Comparison of ENCODE assay signal across 8 mouse cellular contexts in genomic region chr5:124539905-124540304, GRCm38 (mm10). TPM values are rescaled to one million over a fixed set of nuclear protein-coding genes. Genes with fewer than 3 reads are reported as not detected.
A peak's percentile ranks its signal among the peaks of the same experiment; 100 is the strongest.
DNase-seq lines count a peak whose midpoint lies in the region; ATAC-seq and TF ChIP-seq lines count a peak whose summit lies in the region.

No protein-coding gene starts in this region.

- peaks cover 2% of the 10 kb centered on the region; the same call in 1 of the 2 replicates for H3K79me2 ChIP-seq in heart, adult 2 months (replicated peaks; ENCODE audit: control insufficient read depth, insufficient read depth, low read length)
- H3K79me2 ChIP-seq in CH12.LX (replicated peaks; ENCODE audit: control insufficient read depth, extremely low read depth, insufficient read depth, poor library complexity, severe bottlenecking): peaks cover 41% of the 10 kb centered on the region

- 70% methylated on average over 4 of the region's 4 CpGs for WGBS in heart, adult 2 months
- WGBS in heart, embryonic 16.5 days: 73% methylated on average over 4 of the region's 4 CpGs
- 70% methylated on average over 4 of the region's 4 CpGs for WGBS in liver, embryonic 15.5 days (ENCODE audit: insufficient replicate concordance)
- WGBS in kidney, adult 2 months: 72% methylated on average over 4 of the region's 4 CpGs

- H3K4me1 ChIP-seq in heart, adult 2 months (ENCODE audit: control insufficient read depth, insufficient read depth, low read length): peaks cover 6% of the 10 kb centered on the region
- peaks cover 3 to 55% of the 10 kb centered on the region in 2 experiments; a peak in 3 of 4 replicates for H3K4me1 ChIP-seq in CH12.LX (ENCODE audit: control insufficient read depth in 1 of 2, insufficient read depth in 2 of 2)
- H3K4me1 ChIP-seq in heart, embryonic 16.5 days (ENCODE audit: control insufficient read depth, insufficient read depth, low read length): peaks cover 26% of the 10 kb centered on the region
- peaks cover 50% of the 10 kb centered on the region for H3K4me1 ChIP-seq in liver, embryonic 15.5 days (replicated peaks)
- H3K4me1 ChIP-seq in kidney, adult 2 months (ENCODE audit: control insufficient read depth, insufficient read depth, low read length): peaks cover 5% of the 10 kb centered on the region; the same call in 1 of the 2 replicates

- no peak overlapping the region for H3K9ac ChIP-seq in heart, adult 2 months (ENCODE audit: low read depth, low read length)
- 0 out of 2 replicates have a peak overlapping the region, but pooled peaks have one; percentile 20 for H3K9ac ChIP-seq in CH12.LX (ENCODE audit: insufficient read depth, low read depth)
- H3K9ac ChIP-seq in heart, embryonic 16.5 days (ENCODE audit: low read length): peak overlapping the region; percentile 22; the same call in 1 of the 2 replicates
- H3K9ac ChIP-seq in liver, embryonic 15.5 days: peak overlapping the region; percentile 58

- H3K36me3 ChIP-seq in heart, adult 2 months (ENCODE audit: control insufficient read depth, insufficient read depth, low read length): peaks cover 13% of the 10 kb centered on the region
- H3K36me3 ChIP-seq in CH12.LX (replicated peaks in 1 of 2; ENCODE audit: control insufficient read depth in 1 of 2, insufficient read depth in 1 of 2, low read length in 1 of 2): peaks cover 15 to 27% of the 10 kb centered on the region in 2 experiments
- peaks cover 16% of the 10 kb centered on the region for H3K36me3 ChIP-seq in heart, embryonic 16.5 days (ENCODE audit: control insufficient read depth, insufficient read depth)
- H3K36me3 ChIP-seq in liver, embryonic 15.5 days (replicated peaks): peaks cover 28% of the 10 kb centered on the region
- H3K36me3 ChIP-seq in kidney, adult 2 months (ENCODE audit: control insufficient read depth, insufficient read depth, low read length): peaks cover 2% of the 10 kb centered on the region; the same call in 1 of the 2 replicates

- H3K4me2 ChIP-seq in CH12.LX (ENCODE audit: insufficient read depth, low read depth, poor library complexity, severe bottlenecking): peak overlapping the region; percentile 10; the same call in 1 of the 2 replicates
- peak overlapping the region; percentile 49 for H3K4me2 ChIP-seq in heart, embryonic 16.5 days (ENCODE audit: low read depth, low read length)
- H3K4me2 ChIP-seq in liver, embryonic 15.5 days: peak overlapping the region; percentile 76

- H3K9me3 ChIP-seq in CH12.LX (replicated peaks; ENCODE audit: low read length): no peaks in the 10 kb centered on the region
- H3K9me3 ChIP-seq in heart, embryonic 16.5 days (replicated peaks; ENCODE audit: control insufficient read depth, low read length): no peaks in the 10 kb centered on the region
- H3K9me3 ChIP-seq in liver, embryonic 15.5 days (replicated peaks): no peaks in the 10 kb centered on the region

- no peak for DNase-seq in heart, adult 2 months
- no peak for DNase-seq in heart, adult 9 months (ENCODE audit: low spot score in 2 of 2)
- no peak for DNase-seq in CH12.LX (ENCODE audit: extremely low read depth)
- no peak for DNase-seq in thymus, postnatal 4 days
- no peak for DNase-seq in cerebellum, adult 8-10 months
- no peak for DNase-seq in kidney, adult 2 months

- intact Hi-C loops in heart, adult 2 months (cut with DNase I): loop anchor here (1.0 to 10.0 kb wide), 4 partner anchors 12 to 425 kb away; partner anchors contain the start of genes Arl6ip4, Ddx55 and Ogfod2

- ATAC-seq in heart, embryonic 16.5 days (replicated peaks; ENCODE audit: extremely low read depth, insufficient read depth, low FRiP score): no peak
- ATAC-seq in liver, embryonic 15.5 days (ENCODE audit: insufficient read depth): no peak

- no peak for TF ChIP-seq CTCF in heart, adult 2 months (IDR thresholded peaks at IDR 0.05)
- TF ChIP-seq CTCF in CH12.LX (conservative IDR thresholded peaks at IDR 0.05 in 1 of 2, IDR thresholded peaks at IDR 0.05 in 1 of 2; ENCODE audit: low read depth in 2 of 2, low read length in 2 of 2): no peak
- TF ChIP-seq CTCF in kidney, adult 2 months (conservative IDR thresholded peaks at IDR 0.05; ENCODE audit: insufficient read depth, insufficient read length, low read depth, low read length): no peak

- no peak for TF ChIP-seq EP300 in heart, adult 2 months (IDR thresholded peaks at IDR 0.05; ENCODE audit: insufficient read depth, low read depth, low read length)
- TF ChIP-seq EP300 in CH12.LX (IDR thresholded peaks at IDR 0.05; ENCODE audit: low read length): no peak

- H3K4me3 ChIP-seq in heart, adult 2 months: peak overlapping the region; percentile 54; the same call in 1 of the 2 replicates
- peak overlapping the region in 2 of 3 experiments; percentile 48 to 53 for H3K4me3 ChIP-seq in CH12.LX (replicated peaks in 1 of 3; ENCODE audit: low read depth in 2 of 3, low read length in 2 of 3, poor library complexity in 1 of 3)
- peak overlapping the region; percentile 97 for H3K4me3 ChIP-seq in heart, embryonic 16.5 days (ENCODE audit: low read length)
- H3K4me3 ChIP-seq in liver, embryonic 15.5 days (replicated peaks): peak overlapping the region; percentile 97
- no peak overlapping the region for H3K4me3 ChIP-seq in kidney, adult 2 months (ENCODE audit: insufficient read depth, low read depth, low read length)

- in situ Hi-C loops in CH12.LX (cut with MboI; ENCODE audit: low pct_ligation_motif_present, low pct_unique_long_range_greater_than_20kb, low sequenced_read_pairs): no loop called here

- no peak for TF ChIP-seq RAD21 in CH12.LX (IDR thresholded peaks at IDR 0.05; ENCODE audit: low read depth, low read length)

- no peaks in the 10 kb centered on the region for H3K27me3 ChIP-seq in heart, adult 2 months (ENCODE audit: control insufficient read depth, insufficient read depth, low read length)
- H3K27me3 ChIP-seq in CH12.LX (replicated peaks): no peaks in the 10 kb centered on the region
- H3K27me3 ChIP-seq in heart, embryonic 16.5 days (ENCODE audit: control insufficient read depth, insufficient read depth, low read length): no peaks in the 10 kb centered on the region
- 0 out of 2 replicates have a peak, but pooled peaks cover 7% of the 10 kb centered on the region for H3K27me3 ChIP-seq in liver, embryonic 15.5 days
- H3K27me3 ChIP-seq in kidney, adult 2 months (replicated peaks; ENCODE audit: control insufficient read depth, insufficient read depth, low read length): no peaks in the 10 kb centered on the region

- H3K27ac ChIP-seq in heart, adult 2 months: peak overlapping the region; percentile 88
- H3K27ac ChIP-seq in CH12.LX (ENCODE audit: insufficient read depth, low read depth): no peak overlapping the region
- peak overlapping the region; percentile 52 for H3K27ac ChIP-seq in heart, embryonic 16.5 days (ENCODE audit: low read length)
- H3K27ac ChIP-seq in liver, embryonic 15.5 days (replicated peaks): peak overlapping the region; percentile 93; the same call in 1 of the 2 replicates
- H3K27ac ChIP-seq in kidney, adult 2 months (ENCODE audit: insufficient read depth, low read depth, low read length): no peak overlapping the region

- no peak for TF ChIP-seq POLR2A in heart, adult 2 months (IDR thresholded peaks at IDR 0.05; ENCODE audit: insufficient read depth, low read depth, low read length)
- no peak for TF ChIP-seq POLR2A in CH12.LX (IDR thresholded peaks at IDR 0.05; ENCODE audit: low read depth, low read length)
- no peak for TF ChIP-seq POLR2A in kidney, adult 2 months (IDR thresholded peaks at IDR 0.05; ENCODE audit: low read depth, low read length)

- dilution Hi-C loops in CH12.LX (cut with MboI; ENCODE audit: extremely low pct_ligation_motif_present, extremely low pct_unique_long_range_greater_than_20kb, low sequenced_read_pairs): no loop called here

RNA-seq across cellular contexts. Expression of gene Tmed2, which starts 0.6 kb away (rescaled TPM):
- total RNA-seq in heart, adult 2 months (2021): 100 to 1,000 TPM; 167 to 194 TPM
- polyA plus RNA-seq in heart, adult 2 months (2012; rRNA removed): 80.9 and 150 TPM in 2 replicates
- total RNA-seq in CH12.LX (2012; rRNA removed) (205 and 319 TPM in 2 replicates), CH12.LX (2014; rRNA removed) (769 and 796 TPM in 2 replicates)
- polyA plus RNA-seq in CH12.LX (2012; ENCODE audit: insufficient read length, low read depth): 280 and 301 TPM in 2 replicates
- polyA plus RNA-seq in heart, embryonic 16.5 days (2015; fragmentation: Nextera tagmentation; extraction: Ambion mirVana): 435 and 443 TPM in 2 replicates
- polyA plus RNA-seq in liver, embryonic 15.5 days (2015; fragmentation: Nextera tagmentation; extraction: Ambion mirVana): 321 and 337 TPM in 2 replicates
- polyA plus RNA-seq in kidney, adult 2 months (2012; rRNA removed): 97.9 and 128 TPM in 2 replicates

RNA-seq across cellular contexts. Expression of gene Rilpl1, which starts 8.7 kb away (rescaled TPM):
- total RNA-seq in heart, adult 2 months (2021): 100 to 1,000 TPM; 189 to 251 TPM
- 166 and 182 TPM in 2 replicates for polyA plus RNA-seq in heart, adult 2 months (2012; rRNA removed)
- 4.6 and 5.7 TPM in 2 replicates for total RNA-seq in CH12.LX (2012; rRNA removed)
- total RNA-seq in CH12.LX (2014; rRNA removed): 1.8 and 3.1 TPM in 2 replicates
- polyA plus RNA-seq in CH12.LX (2012; ENCODE audit: insufficient read length, low read depth): 5.4 and 6.1 TPM in 2 replicates
- polyA plus RNA-seq in heart, embryonic 16.5 days (2015; fragmentation: Nextera tagmentation; extraction: Ambion mirVana): 27.7 and 28.2 TPM in 2 replicates
- polyA plus RNA-seq in liver, embryonic 15.5 days (2015; fragmentation: Nextera tagmentation; extraction: Ambion mirVana): 1.9 and 2.1 TPM in 2 replicates
- polyA plus RNA-seq in kidney, adult 2 months (2012; rRNA removed): 10.4 and 12.5 TPM in 2 replicates

RNA-seq across cellular contexts. Expression of gene Ddx55, which starts 12.8 kb away (rescaled TPM):
- total RNA-seq in heart, adult 2 months (2021): 1 to 10 TPM; 6.2 to 7.5 TPM
- polyA plus RNA-seq in heart, adult 2 months (2012; rRNA removed): 5.3 and 7.7 TPM in 2 replicates
- 18.2 and 20.2 TPM in 2 replicates for total RNA-seq in CH12.LX (2012; rRNA removed)
- total RNA-seq in CH12.LX (2014; rRNA removed): 15.1 and 15.7 TPM in 2 replicates
- polyA plus RNA-seq in CH12.LX (2012; ENCODE audit: insufficient read length, low read depth): 25.8 and 25.9 TPM in 2 replicates
- polyA plus RNA-seq in heart, embryonic 16.5 days (2015; fragmentation: Nextera tagmentation; extraction: Ambion mirVana): 8.4 and 8.7 TPM in 2 replicates
- 5.1 and 5.8 TPM in 2 replicates for polyA plus RNA-seq in liver, embryonic 15.5 days (2015; fragmentation: Nextera tagmentation; extraction: Ambion mirVana)
- polyA plus RNA-seq in kidney, adult 2 months (2012; rRNA removed): 7.4 and 8.9 TPM in 2 replicates

RNA-seq across cellular contexts. Expression of gene Eif2b1, which starts 39.0 kb away (rescaled TPM):
- total RNA-seq in heart, adult 2 months (2021): 10 to 100 TPM; 23.5 to 27.6 TPM
- 18.4 and 24.7 TPM in 2 replicates for polyA plus RNA-seq in heart, adult 2 months (2012; rRNA removed)
- total RNA-seq in CH12.LX (2012; rRNA removed) (50.8 and 68.3 TPM in 2 replicates), CH12.LX (2014; rRNA removed) (98.0 and 107 TPM in 2 replicates)
- 104 and 111 TPM in 2 replicates for polyA plus RNA-seq in CH12.LX (2012; ENCODE audit: insufficient read length, low read depth)
- 53.3 and 62.2 TPM in 2 replicates for polyA plus RNA-seq in heart, embryonic 16.5 days (2015; fragmentation: Nextera tagmentation; extraction: Ambion mirVana)
- polyA plus RNA-seq in liver, embryonic 15.5 days (2015; fragmentation: Nextera tagmentation; extraction: Ambion mirVana): 39.0 and 41.5 TPM in 2 replicates
- 20.5 and 23.6 TPM in 2 replicates for polyA plus RNA-seq in kidney, adult 2 months (2012; rRNA removed)

RNA-seq across cellular contexts. Expression of gene Gtf2h3, which starts 39.0 kb away (rescaled TPM):
- total RNA-seq in heart, adult 2 months (2021): 10 to 100 TPM; 19.4 to 20.4 TPM
- 29.0 and 39.2 TPM in 2 replicates for polyA plus RNA-seq in heart, adult 2 months (2012; rRNA removed)
- total RNA-seq in CH12.LX (2012; rRNA removed) (58.2 and 63.0 TPM in 2 replicates), CH12.LX (2014; rRNA removed) (84.9 and 87.5 TPM in 2 replicates)
- 51.9 and 57.0 TPM in 2 replicates for polyA plus RNA-seq in CH12.LX (2012; ENCODE audit: insufficient read length, low read depth)
- 34.3 TPM in 2 replicates for polyA plus RNA-seq in heart, embryonic 16.5 days (2015; fragmentation: Nextera tagmentation; extraction: Ambion mirVana)
- polyA plus RNA-seq in liver, embryonic 15.5 days (2015; fragmentation: Nextera tagmentation; extraction: Ambion mirVana): 19.4 and 20.0 TPM in 2 replicates
- polyA plus RNA-seq in kidney, adult 2 months (2012; rRNA removed): 34.5 and 35.1 TPM in 2 replicates

Comparison
In these comparisons a context has a peak if more than half of its experiments do, and no peak if none do; other contexts are left out.
1. H3K27ac ChIP-seq: peak in heart, adult 2 months (single experiment), heart, embryonic 16.5 days (single experiment) and liver, embryonic 15.5 days (single experiment); none in CH12.LX (single experiment) and kidney, adult 2 months (single experiment).
2. H3K4me2 ChIP-seq: peak in every context shown above with its lines; median percentile 76 in liver, embryonic 15.5 days; 49 in heart, embryonic 16.5 days; 10 in CH12.LX.